Mouse (Mus musculus): ENCODE measurements around the gene Rgs8.

Rgs8 gene

DNA sequence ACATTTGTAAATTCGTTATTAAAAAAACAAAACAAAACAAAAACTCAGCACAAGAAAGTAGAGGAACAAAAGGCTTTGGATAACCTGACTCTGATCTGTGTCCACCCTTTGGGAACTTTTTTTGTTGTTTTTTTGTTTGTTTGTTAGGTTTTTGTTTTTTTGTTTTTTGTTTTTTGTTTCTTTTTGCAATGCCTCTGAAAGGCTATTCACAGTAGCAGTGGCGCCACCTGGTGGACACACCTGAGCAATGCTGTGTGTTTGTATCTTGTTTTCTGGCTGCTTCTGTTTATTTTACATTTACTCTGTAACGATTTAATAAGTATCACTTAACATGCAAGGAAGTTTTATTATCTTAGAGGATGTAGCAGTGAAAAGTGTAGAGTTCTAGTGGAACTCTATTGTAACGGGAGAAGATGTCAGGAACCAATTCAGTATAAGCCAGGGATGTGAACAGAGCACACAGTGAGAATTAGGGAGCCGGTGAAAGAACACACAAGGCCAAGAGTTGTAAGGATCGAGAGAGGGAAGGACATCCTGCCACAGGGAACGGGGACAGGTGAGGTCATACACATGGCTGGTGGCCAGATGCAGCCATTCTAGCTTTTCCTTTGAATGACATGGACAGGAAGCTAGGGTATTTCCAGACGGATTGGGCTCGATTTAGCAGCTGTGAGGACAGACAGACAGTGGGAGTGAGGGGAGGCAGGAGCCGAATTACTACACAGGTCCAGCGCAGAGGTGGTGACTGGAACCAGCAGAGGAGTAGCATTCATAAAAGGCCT, 89.7 kb downstream of the Rgs8 start:
- DNase-seq (ENCODE audit: low read depth, low spot score): no peak

DNA sequence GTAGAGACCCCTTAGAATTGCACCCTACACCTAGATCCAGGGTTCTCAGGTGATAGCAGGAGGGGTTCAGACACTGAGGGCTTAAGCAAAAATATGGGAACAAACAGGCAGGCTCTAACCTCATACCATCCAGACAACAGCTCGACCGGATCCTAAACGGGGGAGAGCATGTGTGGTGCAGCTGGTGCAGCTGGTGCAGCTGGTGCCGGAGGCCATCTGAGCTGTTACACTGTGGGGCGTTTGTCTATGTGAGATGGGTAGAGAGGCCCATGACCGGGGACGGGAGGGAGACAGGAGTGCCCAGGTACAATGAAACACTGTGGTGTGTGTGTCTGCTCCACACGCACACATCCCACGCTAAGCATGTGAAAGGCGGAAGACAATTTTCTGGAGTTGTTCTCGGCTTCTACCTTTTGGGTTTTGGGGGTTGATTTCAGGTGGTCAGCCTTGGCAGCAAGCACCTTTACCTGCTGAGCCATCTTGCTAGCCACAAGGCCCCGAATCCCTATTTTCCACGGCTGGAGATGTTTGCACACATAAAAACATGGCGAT, 93.4 kb downstream of the Rgs8 start:
- DNase-seq (ENCODE audit: low read depth, low spot score): no peak

DNA sequence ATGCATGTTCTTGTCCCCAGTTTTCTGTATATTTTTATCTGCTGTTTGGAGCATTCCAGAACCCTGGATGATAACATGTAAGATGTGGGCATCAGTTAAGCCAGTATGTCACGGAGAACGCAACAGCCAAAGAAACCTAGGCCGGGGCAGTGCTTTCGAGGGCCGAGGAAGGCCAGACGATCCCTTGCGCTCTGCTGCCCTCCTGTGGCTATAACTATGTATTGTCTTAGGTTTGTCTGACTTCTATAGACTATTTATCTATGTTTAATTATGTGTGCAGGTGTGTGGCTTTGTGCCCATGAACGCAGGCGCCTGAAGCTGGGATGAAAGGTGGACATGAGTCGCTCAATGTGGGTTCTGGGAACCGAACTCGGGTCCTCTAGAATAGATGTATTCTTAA, 93.9 kb downstream of the Rgs8 start:
- peak; percentile 72 for DNase-seq (ENCODE audit: low read depth, low spot score)

DNA sequence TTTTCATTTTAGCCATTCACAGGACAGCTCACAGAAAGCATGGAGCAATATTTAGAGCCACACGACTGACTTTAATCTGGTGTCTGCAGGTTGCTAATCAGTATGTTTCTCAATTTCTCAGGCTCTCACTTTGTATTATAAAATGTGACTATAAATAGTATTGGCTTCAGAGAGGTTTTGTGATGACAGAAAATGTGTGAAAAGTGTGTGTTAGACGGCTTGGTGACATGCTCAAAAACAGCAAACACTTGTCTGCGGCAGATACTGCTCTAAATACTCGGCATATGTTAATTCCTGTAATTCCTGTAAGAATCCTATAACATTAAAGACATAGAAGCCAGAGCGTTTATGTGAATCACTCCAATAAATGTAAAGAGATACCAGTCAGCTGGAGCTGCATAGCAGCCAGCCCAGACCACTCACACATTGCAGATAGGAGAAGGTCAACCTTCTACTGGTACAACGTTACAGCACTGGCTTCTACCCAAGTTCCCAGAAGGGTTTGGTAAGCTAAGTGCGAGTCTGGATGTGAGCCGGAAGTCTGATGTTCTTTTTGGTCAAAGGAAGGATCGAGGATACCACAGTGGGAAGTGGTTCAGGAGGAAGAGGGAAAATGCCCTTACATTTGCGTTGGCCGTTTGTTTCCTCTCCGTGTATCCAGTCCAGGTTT, 95.2 kb downstream of the Rgs8 start:
- no peak for DNase-seq (ENCODE audit: low read depth, low spot score)

DNA sequence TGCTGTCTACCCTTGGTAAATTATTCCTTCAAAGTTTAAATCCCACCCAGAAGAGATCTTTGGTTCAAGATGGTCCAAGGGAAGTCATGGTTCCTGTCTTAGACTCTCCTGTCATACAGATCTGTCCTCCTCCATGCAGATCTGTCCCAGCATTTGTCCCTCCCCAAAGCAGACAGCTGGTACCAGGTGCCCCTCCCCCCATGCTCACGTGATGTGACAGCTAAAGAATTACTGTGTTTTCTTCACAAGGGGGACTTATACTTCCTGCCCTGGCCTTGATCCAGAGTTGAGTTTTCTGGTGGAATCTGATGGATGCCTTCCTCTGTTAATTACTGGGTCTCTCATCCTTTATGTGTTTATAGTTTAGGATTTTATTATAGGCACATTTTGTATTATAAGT, 95.7 kb downstream of the Rgs8 start:
- no peak for DNase-seq (ENCODE audit: low read depth, low spot score)

DNA sequence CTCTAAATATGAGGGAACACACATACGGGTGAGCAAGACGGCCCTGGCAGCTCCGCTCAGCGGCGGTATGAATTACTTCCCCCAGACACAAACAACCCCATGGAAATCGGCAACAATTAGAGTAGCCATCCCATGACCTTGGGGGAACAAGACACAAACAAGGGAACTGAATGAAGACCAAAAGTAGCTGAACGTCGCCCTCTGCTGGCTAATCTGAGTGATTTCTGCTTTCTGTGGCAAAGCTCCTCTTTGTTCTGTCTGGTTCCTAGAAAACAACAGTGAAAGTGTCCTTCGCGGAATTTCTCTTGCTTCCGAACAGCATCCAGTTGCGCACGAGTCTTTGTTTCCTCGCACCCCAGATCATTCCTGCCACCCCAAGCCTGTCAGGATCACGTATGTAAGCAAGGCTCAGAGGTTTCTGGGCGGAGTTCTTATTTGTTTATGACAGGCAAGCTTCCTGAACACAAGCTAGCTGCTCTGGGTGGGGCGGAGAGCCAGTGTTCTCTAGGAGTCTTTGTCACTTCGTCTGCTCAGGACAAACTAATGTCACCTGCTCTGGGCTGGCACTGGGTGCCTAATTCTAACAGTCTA, 96.5 kb downstream of the Rgs8 start, which contains the start of gene Rnasel:
Gene Rnasel, plus strand, starts transcription at position 216 of the 591 bp plus-strand sequence.
- DNase-seq (ENCODE audit: low read depth, low spot score): peak; percentile 77
